Mouse (Mus musculus): ENCODE measurements at regions not wholly inside any gene's neighbourhood (a gene's known extent, or its start where the extent isn't known, plus 50 kb on each side); places are given as distances from the start of the nearest gene placed in this dataset.

GRCm38 (mm10) chr15:61416841-61417240 lies 494.0 kb upstream of the A1bg start:
- no peak for DNase-seq (ENCODE audit: extremely low read depth, low read depth, low spot score)

DNA sequence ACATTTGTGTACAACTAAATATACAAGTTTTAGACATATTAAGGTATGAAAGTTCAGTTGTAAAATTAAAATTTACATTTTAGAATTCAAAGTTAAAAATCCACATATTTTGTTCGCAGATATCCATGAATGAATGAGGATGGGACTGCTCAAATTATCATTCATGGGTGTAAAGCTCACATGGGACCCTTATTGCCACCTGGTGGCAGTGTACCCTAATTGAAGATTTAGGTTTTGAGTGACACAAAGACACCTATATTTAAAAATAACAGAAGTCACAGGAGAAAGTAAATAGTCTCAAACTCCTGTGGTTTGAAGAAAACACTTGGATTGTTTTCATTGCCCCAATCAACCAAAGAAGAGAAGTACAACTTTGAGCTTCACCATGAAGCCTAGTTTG lies 492.8 kb upstream of the A1bg start:
- DNase-seq (ENCODE audit: extremely low read depth, low read depth, low spot score) = no peak

DNA sequence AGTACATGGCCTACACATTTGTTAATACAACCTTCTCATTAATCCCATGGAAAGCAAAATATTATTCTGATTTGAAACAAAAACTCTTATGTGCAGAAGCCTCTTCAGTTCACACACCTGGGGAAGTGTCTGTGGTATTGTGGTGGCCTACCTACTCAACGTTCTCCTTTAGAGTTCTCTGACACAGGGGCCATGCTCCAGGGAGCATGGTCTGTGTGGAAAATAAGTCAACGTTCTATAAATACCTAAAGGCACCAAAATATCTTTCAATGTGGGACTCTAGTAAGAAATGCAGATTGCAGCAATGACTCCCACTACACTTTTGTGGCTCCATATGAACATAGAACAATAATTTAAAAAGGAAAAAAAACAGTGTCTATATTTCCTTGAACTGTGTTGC lies 489.0 kb upstream of the A1bg start:
- no peak for DNase-seq (ENCODE audit: extremely low read depth, low read depth, low spot score)

- no peak for DNase-seq (ENCODE audit: extremely low read depth, low read depth, low spot score)
These were observed 488.0 kb upstream of the A1bg start for GRCm38 (mm10) chr15:61410789-61411188.

- no peak for DNase-seq (ENCODE audit: extremely low read depth, low read depth, low spot score)
These were observed 485.8 kb upstream of the A1bg start for GRCm38 (mm10) chr15:61408621-61409020.

- no peak for DNase-seq (ENCODE audit: extremely low read depth, low read depth, low spot score)
These were observed 477.9 kb upstream of the A1bg start for GRCm38 (mm10) chr15:61400720-61401119.

- no peak for DNase-seq (ENCODE audit: extremely low read depth, low read depth, low spot score)
These were observed 477.2 kb upstream of the A1bg start for GRCm38 (mm10) chr15:61399971-61400370.

DNA sequence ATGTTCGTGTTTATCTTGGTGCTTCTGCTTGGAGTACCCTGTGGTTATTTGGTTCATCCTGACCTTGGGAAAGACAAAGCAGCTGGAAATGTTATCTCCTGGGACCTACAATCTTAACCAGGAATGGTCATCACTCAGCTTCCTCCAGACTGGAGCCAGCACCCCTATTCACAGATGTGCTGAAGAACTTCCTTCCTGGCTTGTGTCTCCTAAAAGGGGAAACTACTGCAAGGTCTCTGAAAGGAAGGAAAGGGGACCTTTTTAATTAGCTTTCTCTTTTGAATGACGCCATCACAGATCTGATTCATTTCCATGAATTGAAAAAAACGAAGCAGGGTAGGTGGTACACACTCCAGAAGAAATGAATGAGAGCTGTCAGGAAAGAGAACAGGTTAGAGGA lies 476.0 kb upstream of the A1bg start:
- no peak for DNase-seq (ENCODE audit: extremely low read depth, low read depth, low spot score)

GRCm38 (mm10) chr15:61397061-61397460 lies 474.2 kb upstream of the A1bg start:
- peak; percentile 18 for DNase-seq (ENCODE audit: extremely low read depth, low read depth, low spot score)

DNA sequence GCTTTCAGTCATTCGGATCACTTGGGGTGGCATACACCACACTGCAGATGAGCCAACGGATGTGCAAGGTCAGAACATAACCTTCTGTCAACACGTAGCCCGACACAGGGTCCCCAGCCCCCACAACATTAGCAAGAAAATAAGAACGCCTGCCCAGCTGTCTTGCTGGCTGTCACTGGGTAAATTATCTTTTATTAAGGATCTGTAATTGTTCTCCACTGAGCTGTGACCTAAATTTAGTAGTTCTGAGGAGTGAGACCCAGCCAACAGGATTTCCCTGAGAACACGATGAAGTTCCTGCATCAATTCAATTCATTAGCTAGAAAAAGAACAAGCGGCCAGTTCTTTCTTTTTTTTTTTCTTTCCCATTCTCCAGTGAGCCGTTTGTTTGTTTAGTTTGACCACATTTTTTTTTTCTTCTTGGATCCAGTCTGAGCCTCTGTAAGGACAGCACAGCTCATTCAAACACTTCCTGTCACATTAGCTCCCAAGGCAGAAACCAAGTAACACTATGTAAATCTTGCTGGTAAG lies 472.5 kb upstream of the A1bg start:
- DNase-seq (ENCODE audit: extremely low read depth, low read depth, low spot score) = no peak

DNA sequence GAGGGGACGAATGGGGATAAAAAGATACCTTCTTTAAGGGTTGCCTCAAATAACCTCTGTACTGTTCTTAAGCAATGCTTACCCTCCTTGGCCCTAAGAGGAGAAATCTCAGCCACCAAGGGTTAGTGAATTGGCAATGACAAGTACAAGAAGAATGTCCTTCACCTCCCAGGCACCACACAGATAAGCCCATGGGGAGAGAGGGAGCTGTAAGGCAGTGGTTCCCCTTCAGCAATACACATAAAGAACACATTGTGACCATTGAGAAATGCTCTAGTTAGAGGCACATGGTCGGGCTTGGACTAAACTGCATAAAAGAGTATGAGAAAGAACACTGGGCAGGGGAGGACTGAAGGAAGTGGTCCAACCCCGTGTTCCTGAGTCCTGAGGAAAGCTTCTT lies 457.9 kb upstream of the A1bg start:
- DNase-seq (ENCODE audit: extremely low read depth, low read depth, low spot score) = peak; percentile 56

GRCm38 (mm10) chr15:61366276-61366675 lies 443.5 kb upstream of the A1bg start:
- no peak for DNase-seq (ENCODE audit: extremely low read depth, low read depth, low spot score)

DNA sequence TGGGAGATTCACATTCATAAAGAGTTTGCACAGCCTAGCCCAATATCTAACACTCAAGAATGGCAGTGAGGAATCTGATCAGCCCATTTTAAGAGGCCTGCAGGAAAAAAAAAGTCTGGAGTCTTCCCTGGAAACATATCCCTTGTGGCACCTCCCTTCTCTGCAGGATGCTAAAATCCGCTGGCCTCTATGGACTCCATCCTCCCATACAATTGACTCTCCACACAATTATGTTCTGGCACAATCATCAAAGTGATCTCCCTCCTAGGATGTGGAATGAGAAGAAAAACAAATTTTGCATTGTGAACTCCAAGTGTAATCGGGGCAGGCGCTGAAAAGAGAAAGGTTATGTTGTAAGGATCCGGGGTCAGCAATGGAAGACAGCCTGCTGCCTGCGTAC lies 442.7 kb upstream of the A1bg start:
- DNase-seq (ENCODE audit: extremely low read depth, low read depth, low spot score) = no peak

- no peak for DNase-seq (ENCODE audit: extremely low read depth, low read depth, low spot score)
These were observed 441.6 kb upstream of the A1bg start for GRCm38 (mm10) chr15:61364461-61364860.

DNA sequence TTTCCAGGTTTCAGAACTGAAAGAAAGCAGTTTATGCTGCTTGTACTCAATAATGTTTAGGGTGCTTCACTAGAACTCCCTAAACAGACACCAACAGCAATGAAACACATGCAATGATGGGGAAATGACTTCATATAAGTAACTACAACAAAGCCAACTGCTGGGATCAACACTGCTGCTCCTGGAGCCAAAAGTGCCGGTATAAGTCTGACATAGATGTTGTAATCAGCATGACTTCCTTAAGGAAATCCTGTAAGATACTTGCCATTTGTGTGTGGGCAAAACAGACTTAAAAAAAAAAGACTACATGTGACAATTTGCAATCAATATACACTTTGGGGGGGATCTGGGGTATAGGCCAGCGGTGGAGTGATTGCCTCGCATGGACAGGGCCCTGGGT lies 438.4 kb upstream of the A1bg start:
- DNase-seq (ENCODE audit: extremely low read depth, low read depth, low spot score) = no peak

- peak; percentile 42 for DNase-seq (ENCODE audit: extremely low read depth, low read depth, low spot score)
These were observed 432.5 kb upstream of the A1bg start for GRCm38 (mm10) chr15:61355344-61355743.

GRCm38 (mm10) chr15:61351729-61352342 lies 429.0 kb upstream of the A1bg start:
- no peak for DNase-seq (ENCODE audit: extremely low read depth, low read depth, low spot score)

DNA sequence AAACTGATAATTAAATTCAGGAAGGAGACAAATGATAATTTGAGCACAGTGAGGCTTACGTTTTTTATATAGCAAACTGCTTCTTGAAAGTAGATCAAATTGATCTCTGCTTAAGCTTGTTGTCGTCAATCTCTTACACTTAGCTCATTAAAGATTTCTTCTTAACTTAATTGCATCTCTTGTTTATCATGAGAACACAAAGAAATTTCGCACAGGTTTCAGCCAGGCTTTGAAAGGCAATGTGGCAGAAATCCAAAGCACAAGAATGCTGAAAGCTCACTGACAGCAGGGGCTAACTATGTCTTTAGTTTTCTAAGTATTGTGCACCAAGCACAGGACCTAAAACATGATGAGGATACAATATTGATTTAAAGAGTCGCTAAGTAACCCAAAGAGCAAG lies 422.3 kb upstream of the A1bg start:
- no peak for DNase-seq (ENCODE audit: extremely low read depth, low read depth, low spot score)

DNA sequence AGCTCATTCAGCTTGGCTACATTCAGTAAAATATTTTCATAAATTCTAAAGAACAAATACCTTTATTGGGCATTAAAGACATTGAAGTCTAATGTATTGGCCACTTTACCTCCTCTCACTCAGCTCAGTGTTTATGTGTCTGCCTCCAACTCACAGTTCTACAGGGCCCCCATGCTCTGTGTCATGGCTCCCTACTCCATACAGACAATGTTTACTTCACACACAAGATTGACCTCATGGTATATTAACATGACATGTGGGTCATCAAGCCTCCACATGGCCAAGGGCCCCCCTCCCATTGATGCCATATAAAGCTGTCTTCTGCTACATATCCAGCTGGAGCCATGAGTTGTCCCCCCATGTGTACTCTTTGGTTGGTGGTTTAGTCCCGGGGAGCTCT lies 419.8 kb upstream of the A1bg start:
- no peak for DNase-seq (ENCODE audit: extremely low read depth, low read depth, low spot score)

DNA sequence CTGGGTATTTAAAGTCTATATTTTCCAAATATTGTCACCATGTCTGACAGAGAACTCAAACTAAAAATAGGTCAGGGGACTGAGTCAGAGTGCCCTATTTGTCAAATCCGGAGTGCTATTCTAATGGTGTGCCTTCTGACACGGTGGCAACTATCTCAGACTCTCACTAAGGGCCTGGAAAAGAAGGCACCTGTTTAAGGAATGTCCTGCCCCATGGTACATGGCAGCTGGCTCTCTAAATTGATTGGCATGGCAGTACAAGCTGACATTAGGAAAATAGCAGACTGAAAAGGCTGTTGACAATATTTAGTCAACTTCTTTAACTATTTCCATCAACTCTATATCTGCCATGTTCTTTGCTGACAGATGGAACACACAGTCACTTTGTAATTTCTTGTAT lies 405.1 kb upstream of the A1bg start:
- DNase-seq (ENCODE audit: extremely low read depth, low read depth, low spot score) = no peak

DNA sequence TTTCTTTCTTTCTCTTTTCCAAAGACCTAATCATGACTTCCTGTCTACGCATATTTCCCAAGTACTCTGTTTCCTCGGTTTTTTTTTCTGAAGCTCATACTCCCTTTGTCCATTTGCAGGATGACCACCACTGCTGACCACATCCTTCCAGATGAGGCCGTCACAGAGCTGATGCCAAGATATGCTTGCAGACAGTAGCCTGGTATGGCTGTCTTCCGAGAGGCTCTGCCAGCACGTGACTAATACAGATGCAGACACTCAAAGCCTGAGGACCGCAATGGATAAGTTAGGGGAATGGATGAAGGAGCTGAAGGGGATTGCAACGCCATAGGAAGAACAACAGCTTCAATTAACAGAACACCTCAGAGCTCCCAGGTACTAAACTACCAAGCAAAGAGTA lies 399.4 kb upstream of the A1bg start:
- no peak for DNase-seq (ENCODE audit: extremely low read depth, low read depth, low spot score)

GRCm38 (mm10) chr15:61309452-61310165 lies 386.8 kb upstream of the A1bg start:
- DNase-seq (ENCODE audit: extremely low read depth, low read depth, low spot score) = peak; percentile 51

GRCm38 (mm10) chr15:61308936-61309335 lies 386.1 kb upstream of the A1bg start:
- peak; percentile 97 for DNase-seq (ENCODE audit: extremely low read depth, low read depth, low spot score)
